Mouse (Mus musculus) ES-E14 (cell line): ENCODE results near the gene Ddx39b. TPM values are rescaled to one million over a fixed set of nuclear protein-coding genes. Genes with fewer than 3 reads are reported as not detected.

Experiments used
- DNase-seq: peaks from one replicate; pipeline ENCODE4 v3.0.0-alpha.2; 2013; ENCODE audit warnings: low read depth, low spot score
- H3K27ac ChIP-seq: 2 replicates; pipeline ENCODE4 v1.5.1; 2012; ENCODE audit warnings: low read depth, mild to moderate bottlenecking, low read length, moderate library complexity, mixed read lengths; ENCODE audit not compliant: poor library complexity, insufficient read depth, severe bottlenecking
- H3K36me3 ChIP-seq: 2 replicates; pipeline ENCODE4 v1.6.1; 2012; ENCODE audit warnings: mild to moderate bottlenecking, low read length, moderate library complexity, mixed read lengths; ENCODE audit not compliant: control insufficient read depth, poor library complexity, insufficient read depth, severe bottlenecking
- H3K4me1 ChIP-seq, 2 experiments: fragments of 150-350 bp in 1 of 2; sonication (generic) in 1 of 2; 2 replicates each; pipeline ENCODE4 v1.6.1; 2012; ENCODE audit warnings: low read length in 2 of 2, mild to moderate bottlenecking in 1 of 2, mixed read lengths in 1 of 2; ENCODE audit not compliant: control insufficient read depth in 2 of 2, insufficient read depth in 2 of 2, poor library complexity in 1 of 2
- H3K4me3 ChIP-seq, 2 experiments: fragments of 150-350 bp in 1 of 2; sonication (generic) in 1 of 2; 2 replicates each; pipeline ENCODE4 v1.5.1; 2012; ENCODE audit warnings: low read length in 2 of 2, low read depth in 1 of 2, mild to moderate bottlenecking in 1 of 2, mixed read lengths in 1 of 2; ENCODE audit not compliant: insufficient read depth in 1 of 2, poor library complexity in 1 of 2, severe bottlenecking in 1 of 2
- H3K9ac ChIP-seq: 2 replicates; pipeline ENCODE4 v1.6.1; 2012; ENCODE audit warnings: low read depth, mild to moderate bottlenecking, low read length, mixed read lengths; ENCODE audit not compliant: poor library complexity, insufficient read depth, severe bottlenecking
- H3K9me3 ChIP-seq: fragments of 150-350 bp; sonication (generic); 2 replicates; pipeline ENCODE4 v1.6.1; 2012; ENCODE audit warnings: low read depth, mild to moderate bottlenecking, low read length; ENCODE audit not compliant: control insufficient read depth, insufficient read depth
- CHD2 ChIP-seq: IDR thresholded peaks from 2 replicates; pipeline ENCODE4 v1.6.1; 2014; ENCODE audit warnings: mild to moderate bottlenecking, low read depth, low read length, inconsistent platforms
- HCFC1 ChIP-seq: IDR thresholded peaks from 2 replicates; pipeline ENCODE4 v1.6.1; 2012; ENCODE audit warnings: low read length, inconsistent platforms, borderline replicate concordance; ENCODE audit not compliant: insufficient read depth
- MAFK ChIP-seq: IDR thresholded peaks from 2 replicates; pipeline ENCODE4 v1.6.1; 2014; ENCODE audit warnings: mild to moderate bottlenecking, low read depth, low read length, inconsistent platforms; ENCODE audit not compliant: insufficient read depth
- ZC3H11A ChIP-seq: IDR thresholded peaks from 2 replicates; pipeline ENCODE4 v1.6.1; 2012; ENCODE audit warnings: low read depth, mild to moderate bottlenecking, inconsistent platforms, low read length, borderline replicate concordance
- ZNF384 ChIP-seq: IDR thresholded peaks from 2 replicates; pipeline ENCODE4 v1.6.1; 2012; ENCODE audit warnings: low read depth, low read length, inconsistent platforms
- in situ Hi-C, 2 experiments: fragments of 600-800 bp; cut with MboI; formaldehyde crosslinking; loops; one replicate each; pipeline ENCODE4 v1.15.1; 2025; ENCODE audit warnings: low sequenced_read_pairs in 2 of 2, inconsistent platforms in 1 of 2; ENCODE audit not compliant: unreplicated experiment in 2 of 2
- total RNA-seq: library from RNA; depleted of rRNA; stranded (reverse); fragments of 300-350 nt; gene quantifications from 2 replicates; pipeline ENCODE4 v1.2.3, GENCODE M21; 2012

Gene Ddx39b
- total RNA-seq, 1 experiment = 316 TPM

DNA sequence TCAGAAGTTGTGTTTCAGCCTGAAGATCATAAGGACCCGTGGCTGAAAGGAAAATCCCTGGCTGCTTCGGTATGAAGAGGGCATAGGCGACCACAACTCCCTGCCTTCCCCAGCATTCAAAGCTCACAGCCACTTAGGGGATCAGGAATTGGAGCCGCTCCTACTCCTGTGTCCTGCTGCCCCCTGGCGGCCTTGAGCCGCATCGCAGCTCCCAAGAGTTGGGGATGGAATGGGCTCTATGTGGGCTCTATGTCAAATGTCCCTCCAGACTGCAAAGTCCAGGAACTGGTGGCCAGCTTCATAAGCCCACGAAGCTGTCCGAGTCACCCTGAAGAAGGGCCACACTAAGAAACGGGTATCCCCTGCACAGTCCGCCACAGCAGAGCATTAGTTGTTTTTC lies 33.2 kb downstream of the Ddx39b start:
- Histone ChIP-seq H3K4me1 (peaks cover 0 to 3% of the 10 kb centered on the region in 2 experiments; a peak in 1 of 4 replicates), H3K36me3 (no peaks in the 10 kb centered on the region), H3K9ac (no peak overlapping the region), H3K9me3 (no peaks in the 10 kb centered on the region), H3K4me3 (no peak overlapping the region), H3K27ac (no peak overlapping the region)
- in situ Hi-C loops = no loop called here
- DNase-seq = no peak
- TF ChIP-seq ZC3H11A (no peak), HCFC1 (no peak), CHD2 (no peak), ZNF384 (no peak), MAFK (no peak)

DNA sequence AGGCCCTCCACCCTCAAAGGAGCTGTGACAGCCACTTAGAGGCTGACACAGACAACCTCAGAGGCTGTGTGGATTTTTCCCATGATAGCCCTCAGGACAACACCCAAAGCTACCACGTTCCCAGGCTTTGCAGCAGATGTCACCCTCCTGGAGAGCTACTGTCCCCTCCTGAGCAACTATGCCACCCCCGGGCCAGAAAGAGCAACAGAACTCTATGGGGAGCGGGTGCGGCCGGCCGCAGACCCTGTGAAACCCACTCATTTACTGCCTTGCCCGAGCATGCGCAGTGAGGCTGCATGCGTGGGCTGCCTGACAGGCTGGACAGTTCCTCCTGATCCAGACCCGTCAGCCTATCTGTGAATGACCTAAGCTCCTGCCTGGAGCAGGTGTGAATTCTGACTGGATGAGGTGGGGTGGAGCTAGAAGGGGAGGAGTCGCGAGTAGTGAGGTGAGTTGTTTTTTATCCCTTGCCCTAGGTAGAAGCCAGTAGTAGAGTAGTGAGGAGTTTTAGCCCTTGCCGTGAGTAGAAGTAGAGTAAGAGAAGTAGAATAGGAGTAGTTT lies 34.8 kb downstream of the Ddx39b start:
- in situ Hi-C loops = no loop called here
- TF ChIP-seq ZC3H11A (no peak), CHD2 (no peak), ZNF384 (no peak), HCFC1 (no peak), MAFK (no peak)
- peaks cover 0 to 3% of the 10 kb centered on the region in 2 experiments; a peak in 1 of 4 replicates for H3K4me1 ChIP-seq
- no peaks in the 10 kb centered on the region for H3K9me3 ChIP-seq
- no peak overlapping the region for H3K27ac ChIP-seq
- no peaks in the 10 kb centered on the region for H3K36me3 ChIP-seq
- H3K4me3 ChIP-seq = no peak overlapping the region
- DNase-seq = no peak
- H3K9ac ChIP-seq = no peak overlapping the region

DNA sequence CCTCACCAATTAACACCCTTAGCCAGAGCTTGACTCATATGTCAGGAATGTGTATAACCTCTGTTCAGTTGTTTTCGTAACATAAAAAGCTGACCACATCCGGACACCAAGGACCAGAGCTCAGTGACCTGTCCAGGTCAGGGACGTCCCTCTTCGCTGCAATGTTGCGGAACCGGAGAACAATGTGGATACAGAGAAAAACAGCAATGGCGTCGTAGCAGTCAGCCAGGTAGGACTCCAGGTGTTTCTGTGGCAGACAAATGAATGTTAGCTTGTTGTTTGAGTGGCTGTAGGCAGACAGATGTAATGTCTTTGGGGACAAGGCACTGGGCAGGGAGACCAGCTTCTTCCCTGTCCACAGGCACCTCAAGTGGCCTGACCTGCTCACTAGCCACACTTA lies 36.5 kb downstream of the Ddx39b start:
- Histone ChIP-seq H3K9ac (no peak overlapping the region), H3K27ac (no peak overlapping the region), H3K4me1 (peaks cover 0 to 3% of the 10 kb centered on the region in 2 experiments; a peak in 1 of 4 replicates), H3K9me3 (no peaks in the 10 kb centered on the region), H3K36me3 (no peaks in the 10 kb centered on the region), H3K4me3 (no peak overlapping the region)
- in situ Hi-C loops = no loop called here
- no peak for DNase-seq
- TF ChIP-seq MAFK (no peak), ZNF384 (no peak), HCFC1 (no peak), ZC3H11A (no peak), CHD2 (no peak)

GRCm38 (mm10) chr17:35278957-35279688 lies 37.6 kb downstream of the Ddx39b start:
- Histone ChIP-seq H3K4me3 (no peak overlapping the region), H3K36me3 (no peaks in the 10 kb centered on the region), H3K4me1 (peaks cover 0 to 3% of the 10 kb centered on the region in 2 experiments; a peak in 1 of 4 replicates), H3K27ac (no peak overlapping the region), H3K9me3 (no peaks in the 10 kb centered on the region), H3K9ac (no peak overlapping the region)
- DNase-seq = no peak
- TF ChIP-seq MAFK = no peak
- TF ChIP-seq CHD2 = no peak
- no peak for TF ChIP-seq ZC3H11A
- no peak for TF ChIP-seq ZNF384
- TF ChIP-seq HCFC1 = no peak
- in situ Hi-C loops = no loop called here
